Mouse (Mus musculus) thymus, adult 2 months (tissue): ENCODE data around the gene Fv1. TPM values are rescaled to one million over a fixed set of nuclear protein-coding genes. Genes with fewer than 3 reads are reported as not detected.
A peak's percentile ranks its signal among the peaks of the same experiment; 100 is the strongest.

Source experiments
- DNase-seq: peaks from one replicate; pipeline ENCODE4 v3.0.0; 2021
- H3K27ac ChIP-seq: fragments of 200-500 bp; 2 replicates; pipeline ENCODE4 v1.5.1; 2012; ENCODE audit warnings: low read length, control low read depth; ENCODE audit not compliant: control insufficient read depth, insufficient read depth
- H3K27me3 ChIP-seq: fragments of 200-500 bp; 2 replicates; pipeline ENCODE4 v1.6.1; 2012; ENCODE audit warnings: mild to moderate bottlenecking, low read length, moderate library complexity, mixed read lengths; ENCODE audit not compliant: control insufficient read depth, insufficient read depth
- H3K36me3 ChIP-seq: fragments of 200-500 bp; 2 replicates; pipeline ENCODE4 v1.6.1; 2012; ENCODE audit warnings: mild to moderate bottlenecking, low read length, moderate library complexity; ENCODE audit not compliant: control insufficient read depth, insufficient read depth
- H3K4me1 ChIP-seq: fragments of 200-500 bp; replicated peaks from 2 replicates; pipeline ENCODE4 v1.6.1; 2012; ENCODE audit warnings: low read length; ENCODE audit not compliant: control insufficient read depth, insufficient read depth
- H3K4me3 ChIP-seq: fragments of 200-500 bp; 2 replicates; pipeline ENCODE4 v1.5.1; 2012; ENCODE audit warnings: mild to moderate bottlenecking, low read length, control low read depth, moderate library complexity; ENCODE audit not compliant: control insufficient read depth, insufficient read depth
- CTCF ChIP-seq: fragments of 200-500 bp; IDR thresholded peaks from 2 replicates; pipeline ENCODE4 v1.5.1; 2012; ENCODE audit warnings: mild to moderate bottlenecking, control low read depth, low read length, moderate library complexity, borderline replicate concordance; ENCODE audit not compliant: control insufficient read depth, poor library complexity, insufficient read depth; ENCODE audit errors: extremely low read depth
- POLR2A ChIP-seq: fragments of 200-500 bp; IDR thresholded peaks from 2 replicates; pipeline ENCODE4 v1.6.1; 2012; ENCODE audit warnings: mild to moderate bottlenecking, low read length, control low read depth, moderate library complexity; ENCODE audit not compliant: control insufficient read depth, poor library complexity, insufficient read depth; ENCODE audit errors: extremely low read depth
- WGBS: fragments of 180-500 bp; shearing (Covaris S2); methylation state at CpG from one replicate; pipeline ENCODE4 v1.1.7; 2018; 5-methylcytosine and 5-hydroxymethylcytosine counted together
- polyA plus RNA-seq: library from polyadenylated mRNA; depleted of rRNA; stranded (reverse); fragments of >200 nt; gene quantifications from 2 replicates; pipeline ENCODE4 v1.2.3, GENCODE M21; 2012

Fv1 gene
- polyA plus RNA-seq, 1 experiment: 3.0 TPM

GRCm38 (mm10) chr4:147897348-147897747 is 28.6 kb downstream of the Fv1 start:
- Histone ChIP-seq H3K36me3 (peaks cover 24% of the 10 kb centered on the region), H3K27me3 (no peaks in the 10 kb centered on the region), H3K4me1 (no peaks in the 10 kb centered on the region), H3K4me3 (no peak overlapping the region), H3K27ac (no peak overlapping the region)
- TF ChIP-seq CTCF: no peak
- TF ChIP-seq POLR2A: no peak
- no peak for DNase-seq
- 92% methylated on average over 3 of the region's 3 CpGs for WGBS

GRCm38 (mm10) chr4:147900452-147900851 is 31.7 kb downstream of the Fv1 start:
- DNase-seq: no peak
- no peak overlapping the region for H3K27ac ChIP-seq

GRCm38 (mm10) chr4:147902906-147903500 is 34.2 kb downstream of the Fv1 start:
- 91% methylated on average over 12 of the region's 12 CpGs for WGBS
- no peak overlapping the region for H3K27ac ChIP-seq
- H3K4me3 ChIP-seq: no peak overlapping the region
- TF ChIP-seq POLR2A: no peak
- no peak for TF ChIP-seq CTCF
- no peaks in the 10 kb centered on the region for H3K27me3 ChIP-seq
- peaks cover 5% of the 10 kb centered on the region for H3K36me3 ChIP-seq
- no peak for DNase-seq
- peaks cover 2% of the 10 kb centered on the region for H3K4me1 ChIP-seq

More at GRCm38 (mm10) chr4:147900452-147900851, 31.7 kb downstream of the Fv1 start:
- TF ChIP-seq CTCF (no peak), POLR2A (no peak)
- no peak overlapping the region for H3K4me3 ChIP-seq
- H3K36me3 ChIP-seq: peaks cover 19% of the 10 kb centered on the region
- H3K27me3 ChIP-seq: no peaks in the 10 kb centered on the region
- WGBS: 93% methylated on average over 7 of the region's 7 CpGs
- H3K4me1 ChIP-seq: peaks cover 2% of the 10 kb centered on the region

- Histone ChIP-seq H3K36me3 (no peaks in the 10 kb centered on the region), H3K4me3 (no peak overlapping the region), H3K4me1 (peaks cover 2% of the 10 kb centered on the region), H3K27ac (no peak overlapping the region), H3K27me3 (no peaks in the 10 kb centered on the region)
- 77% methylated on average over 3 of the region's 3 CpGs for WGBS
- DNase-seq: no peak
- no peak for TF ChIP-seq POLR2A
- no peak for TF ChIP-seq CTCF
Measured at GRCm38 (mm10) chr4:147903601-147904000, 34.8 kb downstream of the Fv1 start.

GRCm38 (mm10) chr4:147904313-147905089 is 35.7 kb downstream of the Fv1 start, which contains the start of gene Mfn2:
Gene Mfn2 (minus strand): TSS chr4:147904704.
- H3K4me3 ChIP-seq: peak within 1 kb of the TSS; percentile 69
- no peaks in the 10 kb centered on the region for H3K27me3 ChIP-seq
- no peak within 1 kb of the TSS for H3K27ac ChIP-seq
- peaks cover 2% of the 10 kb centered on the region for H3K4me1 ChIP-seq
- H3K36me3 ChIP-seq: no peaks in the 10 kb centered on the region
- DNase-seq: peak; percentile 88
- TF ChIP-seq POLR2A: no peak
- TF ChIP-seq CTCF: 0 out of 2 replicates have a peak, but pooled peaks have one; percentile 42
- WGBS: under 1% methylated on average over 57 of the region's 59 CpGs

GRCm38 (mm10) chr4:147905090-147905659 is 36.4 kb downstream of the Fv1 start:
- Histone ChIP-seq H3K27me3 (no peaks in the 10 kb centered on the region), H3K36me3 (no peaks in the 10 kb centered on the region), H3K4me1 (peaks cover 2% of the 10 kb centered on the region), H3K27ac (no peak overlapping the region), H3K4me3 (peak overlapping the region; percentile 29)
- DNase-seq: peak; percentile 6
- no peak for TF ChIP-seq POLR2A
- no peak for TF ChIP-seq CTCF
- 2% methylated on average over 8 of the region's 8 CpGs for WGBS
